Mouse (Mus musculus) liver, postnatal 0 days (tissue): ENCODE data around the gene 1810024B03Rik.

ENCODE experiments used
- CTCF ChIP-seq: sonication (generic); IDR thresholded peaks from 2 replicates; pipeline ENCODE4 v1.5.1; 2016; ENCODE audit warnings: antibody characterized with exemption, low read depth
- EP300 ChIP-seq: IDR thresholded peaks from 2 replicates; pipeline ENCODE4 v1.6.1; 2016; ENCODE audit warnings: antibody characterized with exemption, low read depth, mild to moderate bottlenecking

DNA sequence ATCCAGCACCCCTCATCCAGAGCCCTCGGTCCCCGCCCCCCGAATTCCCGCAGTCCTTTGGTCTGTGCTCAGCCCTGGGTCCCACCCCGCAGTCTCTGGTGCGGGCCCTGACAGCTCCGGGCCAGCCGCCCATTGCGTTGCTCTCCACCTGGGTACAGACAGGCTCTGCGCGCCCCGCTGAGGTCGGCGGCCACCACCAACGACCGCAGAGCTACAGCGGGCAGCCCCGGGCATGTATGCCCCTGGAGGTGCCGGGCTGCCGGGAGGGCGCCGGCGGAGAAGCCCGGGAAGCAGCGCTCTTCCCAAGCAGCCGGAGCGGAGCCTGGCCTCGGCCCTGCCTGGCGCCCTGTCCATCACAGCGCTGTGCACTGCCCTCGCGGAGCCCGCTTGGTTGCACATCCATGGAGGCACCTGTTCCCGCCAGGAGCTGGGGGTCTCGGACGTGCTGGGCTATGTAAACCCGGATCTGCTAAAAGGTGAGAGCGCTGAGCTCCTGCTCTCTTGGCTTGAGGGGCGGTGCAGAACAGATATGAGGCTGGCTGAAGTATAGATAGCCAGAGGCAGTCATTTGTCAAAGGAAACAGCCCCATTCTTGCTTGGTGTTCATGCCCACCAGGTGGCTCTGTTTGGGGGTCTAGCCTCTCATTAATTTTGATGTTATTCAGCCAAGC, 40.4 kb upstream of the 1810024B03Rik start:
- TF ChIP-seq CTCF: peak; percentile 48
- no peak for TF ChIP-seq EP300
